Mouse (Mus musculus) NIH3T3 (cell line): ENCODE results near the gene Lamtor2.
"Not testable (repeated sequence)": the region's sequence is repeated elsewhere in the genome, so short reads cannot be mapped to it uniquely, and the experiment has no call there.

Experiments used
- DNase-seq: peaks from one replicate; pipeline ENCODE4 v3.0.0-alpha.2; 2012; ENCODE audit warnings: low read depth

Gene Lamtor2

DNA sequence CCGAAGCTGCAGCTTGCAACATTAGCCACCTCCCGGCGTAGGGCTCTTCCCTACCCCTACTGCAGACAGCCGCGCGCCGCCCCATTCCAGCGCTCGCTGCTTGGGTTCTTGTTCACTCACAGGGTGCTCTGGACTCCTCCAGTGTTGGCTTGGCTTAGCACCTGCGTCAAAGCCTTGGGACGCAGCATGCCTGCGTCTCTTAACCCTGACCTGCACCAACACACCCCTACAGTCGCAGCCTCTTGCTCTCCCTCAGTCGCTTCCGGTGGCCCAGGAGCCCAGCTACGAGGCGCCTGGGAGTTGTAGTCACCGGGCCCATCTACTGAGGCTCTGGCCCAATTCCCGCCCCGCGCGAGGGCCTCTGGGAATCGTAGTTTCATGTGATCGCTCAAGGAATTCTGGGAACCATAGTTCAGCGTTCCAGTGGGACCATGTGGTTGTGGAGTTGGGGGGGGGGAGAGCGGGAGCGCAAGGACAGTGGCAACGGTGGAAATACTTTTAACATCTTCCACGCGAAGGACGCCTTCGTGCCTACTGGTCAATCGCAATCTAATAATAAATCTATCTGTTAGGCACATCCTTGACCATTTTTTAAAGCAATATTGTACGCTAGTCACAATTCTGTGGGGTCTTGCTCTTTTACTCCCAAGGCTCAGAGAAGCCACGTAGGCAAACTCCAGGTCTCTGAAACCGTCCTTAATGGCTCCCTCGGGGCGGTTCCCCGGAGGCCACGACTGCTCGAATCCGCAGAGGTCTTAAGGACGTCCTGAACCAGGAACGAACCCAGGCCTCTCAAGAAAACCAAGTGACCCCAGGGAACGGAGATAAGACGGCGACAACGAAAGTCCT is at the start of gene Lamtor2:
Gene Lamtor2 (minus strand): TSS at position 399 of the 849 bp plus-strand sequence.
- DNase-seq = peak; percentile 99

DNA sequence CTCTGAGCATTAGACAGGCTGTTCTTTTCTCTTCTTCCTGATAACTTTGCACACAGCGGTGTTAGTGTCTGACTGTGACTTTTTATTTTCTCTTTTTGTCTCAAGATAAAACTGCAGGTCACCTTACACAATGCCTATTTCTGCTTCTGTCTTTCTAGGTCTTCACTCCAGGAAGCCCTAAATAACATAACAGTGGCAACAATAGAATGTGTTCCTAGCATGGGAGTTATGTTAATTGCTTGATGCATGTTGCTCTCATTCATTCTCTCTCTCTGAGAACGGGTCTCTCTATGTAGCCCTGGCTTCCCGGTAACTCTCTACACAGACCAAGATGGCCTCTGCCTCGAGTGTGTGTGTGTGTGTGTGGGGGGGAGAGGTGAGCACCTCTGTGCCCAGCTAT is 49.6 kb upstream of the Lamtor2 start:
- no peak for DNase-seq

DNA sequence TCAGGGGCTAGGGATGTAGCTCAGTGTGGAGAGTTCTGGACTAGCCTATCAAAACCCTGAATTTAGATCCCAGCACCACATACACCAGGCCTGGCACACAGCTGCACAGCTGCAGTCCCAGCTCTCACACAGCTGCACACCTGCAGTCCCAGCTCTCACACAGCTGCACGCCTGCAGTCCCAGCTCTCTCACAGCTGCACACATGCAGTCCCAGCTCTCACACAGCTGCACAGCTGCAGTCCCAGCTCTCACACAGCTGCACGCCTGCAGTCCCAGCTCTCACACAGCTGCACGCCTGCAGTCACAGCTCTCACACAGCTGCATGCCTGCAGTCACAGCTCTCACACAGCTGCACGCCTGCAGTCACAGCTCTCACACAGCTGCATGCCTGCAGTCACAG is 43.7 kb upstream of the Lamtor2 start:
- not testable (repeated sequence) for DNase-seq

DNA sequence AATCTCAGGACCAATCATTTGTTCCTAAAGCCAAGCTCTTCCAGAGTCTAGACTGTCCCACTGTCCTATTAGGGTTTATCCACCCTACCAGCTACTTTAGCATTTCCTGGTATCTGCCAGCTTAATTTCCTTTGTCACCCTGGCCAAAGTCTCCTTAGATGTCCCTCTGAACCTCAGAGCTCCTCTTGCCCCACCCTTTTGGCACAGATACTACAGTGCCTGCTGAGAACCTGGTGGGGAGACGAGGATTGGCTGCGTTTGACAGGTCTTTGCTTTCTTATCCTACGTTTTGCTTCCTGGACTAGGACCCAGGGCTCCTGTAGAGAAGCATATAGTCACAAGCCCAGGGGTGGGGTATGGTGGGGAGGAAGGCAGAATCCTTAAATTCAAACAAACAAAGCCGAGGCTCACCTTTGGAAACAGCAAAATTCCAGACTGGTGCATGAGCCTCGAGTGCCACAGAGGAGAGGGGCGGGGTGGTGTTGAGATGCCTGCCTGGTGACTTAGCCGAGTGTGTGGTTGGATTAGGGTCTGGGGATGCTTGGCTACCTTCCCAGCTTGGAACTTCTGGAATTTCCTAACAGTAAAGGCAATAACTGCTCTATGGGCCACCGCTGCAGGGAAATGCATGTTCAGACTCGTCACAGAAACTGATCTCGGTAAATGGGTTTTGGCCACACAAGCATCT is 41.2 kb upstream of the Lamtor2 start:
- DNase-seq = peak; percentile 86

DNA sequence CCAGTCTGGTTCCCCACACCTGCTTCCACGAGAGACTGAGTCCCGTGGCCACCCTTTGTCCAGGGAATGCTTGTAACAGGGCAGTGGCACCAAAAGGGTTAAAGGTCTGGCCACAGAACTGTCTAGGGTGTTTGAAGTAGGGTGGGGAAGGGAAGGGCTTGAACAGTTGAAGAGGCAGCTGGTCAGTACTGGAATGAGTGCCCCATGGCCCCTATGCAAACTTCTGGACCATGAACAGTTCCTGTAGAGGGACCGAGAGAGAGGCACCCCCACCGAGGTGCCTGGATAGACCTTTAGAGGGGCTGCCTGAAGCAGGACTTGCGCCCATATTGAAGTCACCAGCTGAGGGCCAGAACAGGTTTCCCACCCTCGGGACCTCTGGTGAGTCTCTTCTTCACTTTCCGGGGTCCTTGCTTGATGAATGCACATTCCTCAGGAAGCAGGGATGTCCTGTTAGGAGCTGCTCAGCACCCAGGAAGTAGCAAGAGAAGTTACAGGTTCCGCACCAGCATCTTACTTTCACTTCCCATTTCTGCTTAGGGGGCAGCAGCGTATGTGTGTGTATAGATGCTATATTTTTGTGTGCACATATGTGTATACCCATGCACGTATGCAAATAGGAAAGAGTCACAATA is 40.2 kb upstream of the Lamtor2 start:
- no peak for DNase-seq

DNA sequence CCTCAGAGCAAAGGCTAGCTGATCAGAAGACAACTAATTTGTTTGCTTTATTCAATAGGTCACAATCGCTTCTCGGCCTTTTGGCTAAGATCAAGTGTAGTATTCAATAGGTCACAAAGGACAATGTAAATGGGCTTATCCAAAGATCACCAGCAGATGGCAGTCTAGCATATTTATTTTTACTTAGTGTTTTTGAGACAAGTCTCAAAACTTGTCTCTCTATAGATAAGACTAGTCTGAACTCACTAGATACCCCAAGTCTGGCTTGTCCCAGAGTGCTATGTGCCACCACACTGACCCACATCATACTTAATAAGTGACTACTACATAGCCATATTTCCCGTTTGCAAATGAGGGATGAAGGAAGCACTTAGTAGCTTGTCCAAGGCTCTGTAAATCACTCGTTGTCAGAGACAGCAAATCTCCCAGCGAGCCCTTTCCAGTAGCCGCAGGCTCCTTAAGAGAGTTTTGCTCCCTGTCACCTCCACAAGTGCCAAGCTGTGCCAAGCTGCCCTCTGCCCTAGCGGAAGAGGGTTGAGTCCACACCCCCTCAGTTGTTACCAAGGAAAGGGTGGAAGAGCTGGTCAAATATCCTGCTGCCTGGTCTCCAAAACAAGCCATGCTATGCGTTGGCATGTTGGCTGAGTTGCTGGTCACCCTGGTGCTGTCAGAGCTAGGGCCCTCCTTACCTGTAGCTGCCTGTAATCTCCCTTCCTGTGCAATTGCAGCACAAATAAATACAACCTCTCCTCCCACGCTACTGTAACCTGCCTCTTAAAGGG is 39.3 kb upstream of the Lamtor2 start:
- peak; percentile 84 for DNase-seq

DNA sequence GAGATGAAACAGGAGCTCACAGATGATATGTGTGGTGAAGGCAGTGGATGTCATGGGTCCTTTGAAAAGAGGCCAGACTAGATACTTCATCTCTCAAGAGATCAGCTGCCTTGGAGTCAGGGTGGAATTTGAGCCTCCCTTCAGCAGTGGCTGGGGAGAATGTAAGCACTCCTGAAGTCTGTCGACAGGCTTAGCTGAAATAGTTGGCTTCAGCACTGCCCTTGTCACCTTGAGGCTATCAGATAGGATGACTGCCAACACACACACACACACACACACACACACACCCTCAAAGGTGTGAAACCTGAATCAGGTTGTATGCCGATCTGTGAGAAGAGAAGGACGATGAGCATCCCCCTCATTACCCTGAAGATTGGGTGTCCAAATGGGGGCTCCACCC is 38.2 kb upstream of the Lamtor2 start:
- no peak for DNase-seq

DNA sequence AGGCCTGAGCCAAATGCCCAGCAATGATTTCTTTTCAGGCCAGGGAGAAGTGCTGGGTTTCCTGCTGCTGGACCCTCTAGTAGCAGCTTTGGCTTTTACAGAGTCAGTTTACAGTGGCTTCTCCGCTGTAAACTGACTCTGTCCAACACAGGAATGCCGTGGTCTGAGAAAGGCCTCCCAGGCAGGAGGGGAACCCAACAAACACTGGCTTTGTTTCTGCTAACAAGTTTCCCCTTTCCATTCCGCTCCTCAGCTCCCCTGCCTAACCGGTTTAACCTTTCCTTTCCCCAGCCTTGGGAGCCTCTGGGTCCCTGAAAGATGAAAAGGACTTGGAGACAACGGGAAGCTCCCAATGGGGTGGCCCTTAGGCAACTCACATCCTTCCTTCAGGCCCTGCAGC is 37.4 kb upstream of the Lamtor2 start:
- peak; percentile 36 for DNase-seq

DNA sequence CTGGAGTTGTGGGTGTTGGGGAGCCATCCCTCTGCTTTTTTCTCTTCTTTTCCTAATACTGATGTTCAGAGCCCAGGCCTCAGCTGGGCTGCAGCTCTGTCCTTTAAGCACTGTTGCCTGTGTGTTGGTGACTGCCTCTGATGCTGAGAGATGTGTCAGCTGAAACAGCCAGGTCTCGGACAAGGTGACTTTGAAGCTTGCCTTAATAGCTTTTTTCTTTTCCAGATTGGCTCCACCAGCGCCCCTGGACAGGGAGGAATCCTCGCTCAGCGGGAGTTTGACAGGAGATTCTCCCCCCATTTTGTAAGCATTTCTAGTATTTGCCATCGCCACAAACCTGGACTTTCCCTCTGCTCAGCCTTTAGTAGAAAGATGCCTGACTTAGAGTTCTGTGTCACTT is 33.8 kb upstream of the Lamtor2 start:
- DNase-seq = no peak

DNA sequence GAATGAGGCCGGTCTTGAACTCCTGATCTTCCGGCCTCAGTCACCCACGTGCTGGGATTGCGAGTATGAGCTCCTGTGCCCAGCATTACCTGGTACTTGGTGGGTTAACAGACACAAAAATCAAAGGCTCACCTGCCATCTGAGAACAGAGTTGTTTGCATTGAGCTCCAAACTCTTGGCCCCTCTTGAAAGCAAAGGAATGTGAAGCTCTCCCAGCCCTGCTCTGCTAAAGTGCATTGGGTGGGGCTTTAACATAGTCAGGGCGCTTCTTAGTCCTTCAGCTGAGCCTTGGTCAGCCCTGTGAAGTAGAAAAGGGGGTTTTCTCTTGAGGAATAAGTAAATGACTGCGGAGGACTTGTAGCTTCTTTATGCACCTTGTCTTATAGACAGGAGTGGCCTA is 32.9 kb upstream of the Lamtor2 start:
- no peak for DNase-seq

DNA sequence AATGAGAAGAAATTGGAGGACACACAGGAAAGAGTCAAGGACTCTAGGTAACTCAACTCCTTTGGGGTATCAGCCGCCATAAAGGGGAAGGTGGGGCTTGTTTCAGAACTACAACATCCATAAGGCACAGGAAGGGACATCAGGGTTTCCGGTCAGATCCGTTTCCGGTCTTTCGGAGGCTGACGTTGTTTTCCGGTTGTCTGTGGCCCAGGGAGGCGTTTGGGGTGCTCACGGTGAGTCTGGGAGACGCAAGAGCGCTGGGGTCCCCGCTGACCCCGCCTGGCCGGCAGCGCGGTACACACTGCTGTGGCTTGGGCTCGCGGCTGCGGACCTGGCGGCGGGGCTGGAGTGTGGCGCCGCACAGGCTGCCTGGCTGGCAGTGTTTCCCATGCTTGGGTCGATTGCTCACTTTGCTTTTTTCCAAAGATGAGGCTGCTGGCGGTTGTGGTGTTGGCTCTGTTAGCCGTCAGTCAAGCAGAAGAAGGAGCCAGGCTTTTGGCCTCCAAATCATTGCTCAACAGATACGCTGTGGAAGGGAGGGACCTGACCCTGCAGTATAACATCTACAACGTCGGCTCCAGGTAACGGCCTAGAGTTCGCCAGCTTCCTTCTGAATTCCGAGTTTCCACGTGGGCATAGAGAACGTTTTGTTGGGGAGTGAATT is 26.7 kb upstream of the Lamtor2 start:
- DNase-seq = peak; percentile 87

DNA sequence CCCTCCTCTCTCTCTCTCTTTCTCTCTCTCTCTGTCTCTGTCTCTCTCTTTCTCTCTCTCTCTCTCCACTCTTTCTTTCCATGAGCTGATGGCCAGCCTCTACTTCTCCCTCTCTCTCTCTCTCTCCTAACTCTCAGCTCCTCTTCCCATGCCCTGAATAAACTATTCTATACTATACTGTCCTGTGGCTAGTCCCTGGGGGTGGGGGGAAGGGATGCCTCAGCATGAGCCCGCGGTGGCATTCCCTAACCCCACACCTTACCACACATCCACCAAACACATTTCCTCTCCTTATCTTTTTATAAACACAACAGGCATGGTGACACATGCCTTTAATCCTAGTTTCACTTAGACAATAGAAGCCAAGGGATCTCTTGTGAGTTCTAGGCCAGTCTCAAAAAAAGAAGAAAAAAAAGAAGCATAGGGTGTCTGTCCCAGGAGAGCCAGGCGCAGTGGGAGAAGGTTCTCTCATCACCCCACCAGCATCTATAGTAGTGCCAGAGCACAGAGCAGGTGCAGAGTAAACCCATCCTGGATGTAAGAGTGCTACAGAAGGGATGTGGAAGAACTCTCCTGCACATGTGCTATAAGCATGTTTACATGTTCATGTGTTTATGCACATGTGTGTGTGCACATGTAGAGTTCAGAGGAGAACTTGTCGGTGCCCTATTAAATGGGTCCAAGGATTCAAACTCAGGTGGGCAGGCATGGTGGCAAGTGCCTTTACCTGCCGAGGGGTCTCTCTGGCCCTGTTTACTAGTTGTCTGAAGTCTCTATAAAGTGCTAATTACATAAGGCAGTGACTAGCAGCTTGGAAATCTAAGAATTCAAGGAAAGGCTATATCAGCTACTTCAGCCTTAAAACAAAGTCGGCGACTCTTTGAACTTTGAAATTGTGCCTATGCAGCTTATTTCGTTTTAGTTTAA is 25.9 kb upstream of the Lamtor2 start:
- DNase-seq = no peak

DNA sequence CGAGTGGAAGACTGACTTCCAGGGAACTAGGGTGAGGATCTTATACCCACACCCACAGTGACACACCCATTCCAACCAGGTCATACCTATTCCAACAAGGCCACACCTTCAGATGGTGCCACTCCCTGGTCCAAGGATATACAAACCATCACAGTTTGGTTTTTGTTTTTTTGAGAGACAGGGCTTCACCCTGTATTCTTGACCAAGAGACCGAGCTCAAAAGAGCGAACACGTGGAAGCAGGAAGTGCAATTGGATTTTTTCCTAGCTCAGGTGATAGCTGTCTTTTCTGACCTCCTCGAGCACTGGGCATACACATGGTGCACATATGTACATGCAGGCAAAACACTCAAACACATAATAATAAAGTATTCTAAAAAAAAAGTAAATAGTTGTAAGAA is 25.0 kb upstream of the Lamtor2 start:
- not testable (repeated sequence) for DNase-seq

DNA sequence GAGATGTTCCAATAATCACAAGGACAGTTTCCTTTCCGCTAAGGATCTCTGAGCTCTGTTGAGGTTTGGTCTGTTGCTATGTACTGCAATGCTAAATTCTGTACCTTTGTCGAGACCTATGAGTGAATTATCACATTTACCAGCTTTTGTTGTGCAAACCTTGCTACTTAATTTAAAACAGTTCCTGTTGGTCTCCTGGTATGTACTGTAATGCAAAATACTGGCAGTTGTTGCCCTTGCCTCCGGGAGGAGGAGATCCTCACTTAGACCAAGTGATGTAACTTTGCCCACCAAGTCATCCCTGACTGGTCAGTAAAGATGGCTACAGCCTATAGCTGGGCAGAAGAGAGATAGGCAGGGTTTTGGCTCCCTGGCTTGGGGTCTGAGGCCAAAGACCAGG is 22.7 kb upstream of the Lamtor2 start, which contains the start of gene Ssr2:
Gene Ssr2 (plus strand): TSS at position 337 of the 400 bp plus-strand sequence.
- no peak for DNase-seq

DNA sequence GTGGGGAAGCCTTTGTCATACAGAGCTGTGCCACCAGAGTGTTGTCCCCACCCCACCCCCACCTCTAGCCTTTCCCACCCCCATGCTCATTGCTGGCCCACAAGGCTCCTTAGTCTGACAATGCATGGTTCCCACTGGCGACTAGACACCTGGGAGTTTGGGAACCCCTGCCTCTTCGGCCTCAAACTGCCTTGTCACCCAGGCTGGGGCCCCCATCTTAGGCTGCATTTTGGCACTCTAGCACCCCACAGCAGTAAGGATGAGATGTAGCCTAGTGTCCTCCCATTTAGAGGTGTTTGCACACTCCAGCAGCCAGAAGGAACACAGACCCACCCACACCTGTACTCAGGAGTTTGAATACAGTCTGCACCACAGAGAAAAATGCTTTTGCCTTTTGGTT is 20.9 kb upstream of the Lamtor2 start:
- DNase-seq = no peak

DNA sequence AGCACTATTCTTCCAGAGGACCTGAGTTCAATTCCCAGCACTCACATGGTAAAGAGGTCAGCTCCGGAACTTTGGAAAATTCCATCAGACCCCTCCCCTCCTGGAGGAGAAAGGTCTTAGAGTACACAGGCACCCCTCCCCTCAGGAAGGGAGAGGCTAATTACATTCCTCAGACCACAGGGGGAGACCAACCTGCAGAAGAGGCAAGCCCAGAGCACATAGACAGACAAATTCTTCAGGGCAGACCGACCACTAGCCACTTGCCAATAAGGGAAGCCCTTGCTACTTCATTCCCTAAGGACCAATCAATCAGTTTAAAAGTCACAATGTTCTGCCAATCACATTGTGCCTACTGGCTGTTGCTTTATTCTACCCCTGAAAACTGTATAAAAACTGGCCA is 20.0 kb upstream of the Lamtor2 start:
- no peak for DNase-seq

DNA sequence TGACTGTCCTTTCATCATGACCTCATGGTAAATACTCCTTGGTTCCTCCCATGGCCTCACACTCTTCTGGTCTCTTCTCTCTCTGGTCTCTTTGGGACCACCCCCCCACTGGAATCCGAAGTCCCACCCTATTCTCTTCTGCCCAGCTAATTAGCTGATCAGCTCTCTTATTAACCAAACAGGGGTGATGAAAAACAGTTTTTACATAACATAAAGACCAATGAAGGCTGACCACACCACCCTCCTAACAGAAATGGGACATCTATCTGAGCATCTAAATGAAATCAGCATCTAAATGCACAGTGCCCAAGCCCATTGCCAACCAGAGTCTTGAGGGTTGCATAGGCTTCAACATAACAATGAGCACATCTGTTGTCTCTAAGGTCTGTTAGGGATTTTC is 19.0 kb upstream of the Lamtor2 start:
- DNase-seq = no peak

DNA sequence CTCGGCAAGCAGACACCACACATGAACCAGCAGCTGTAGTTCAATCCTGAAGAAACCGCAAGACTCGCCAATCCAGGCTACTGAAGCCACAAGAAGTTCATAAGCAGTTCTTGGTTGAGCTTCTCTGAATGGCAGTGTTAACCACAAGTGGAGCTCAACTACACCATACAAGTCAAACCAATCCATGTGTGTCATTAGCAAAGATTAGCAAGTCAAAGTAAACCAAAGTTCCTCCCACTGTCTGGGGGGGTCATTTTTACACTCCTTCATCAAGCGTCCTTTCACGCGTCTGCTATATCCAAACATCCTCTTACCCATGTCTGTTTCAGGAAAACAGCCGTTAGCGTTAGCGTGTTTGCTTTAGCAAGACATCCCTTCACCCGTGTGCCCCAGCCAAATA is 17.5 kb upstream of the Lamtor2 start:
- no peak for DNase-seq

DNA sequence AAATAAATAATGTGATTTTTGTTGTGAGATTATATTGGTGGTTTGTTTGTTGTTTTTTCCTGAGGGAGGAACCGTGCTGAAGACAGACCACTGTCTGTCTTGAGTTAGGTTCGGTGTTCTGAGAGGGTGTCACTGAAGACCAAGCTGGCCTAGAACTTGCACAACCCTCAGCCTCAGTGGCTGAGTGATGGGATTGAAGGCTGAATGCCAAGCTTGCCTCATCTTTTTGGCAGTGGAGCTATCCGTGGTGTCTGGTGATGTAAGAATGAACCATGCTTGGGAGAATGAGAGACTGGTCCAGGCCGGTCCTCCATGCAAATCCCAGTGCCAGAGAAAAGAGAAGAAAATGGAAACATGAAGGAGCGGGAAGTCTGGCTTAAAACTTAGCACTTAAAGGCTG is 16.8 kb upstream of the Lamtor2 start:
- DNase-seq = peak; percentile 56

DNA sequence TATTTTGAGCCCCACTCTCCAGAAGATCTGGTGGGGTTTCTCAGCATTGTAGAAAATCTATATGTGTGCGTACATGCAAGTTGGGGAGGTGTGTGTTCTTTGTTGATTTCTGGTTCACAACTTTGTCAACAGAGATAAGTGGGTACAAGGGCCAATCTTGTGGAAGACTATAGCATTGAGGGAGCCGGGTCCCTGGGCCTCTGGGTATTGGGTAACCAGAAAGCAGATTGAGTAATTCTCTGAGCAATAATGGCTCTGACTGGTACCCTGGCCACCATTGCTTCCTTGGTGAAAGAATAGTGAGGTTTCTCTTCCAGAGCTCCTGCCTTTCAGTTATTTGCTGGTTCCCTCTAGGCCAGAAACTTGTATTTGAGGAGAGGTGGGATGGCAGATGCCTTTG is 16.2 kb upstream of the Lamtor2 start:
- DNase-seq = no peak

DNA sequence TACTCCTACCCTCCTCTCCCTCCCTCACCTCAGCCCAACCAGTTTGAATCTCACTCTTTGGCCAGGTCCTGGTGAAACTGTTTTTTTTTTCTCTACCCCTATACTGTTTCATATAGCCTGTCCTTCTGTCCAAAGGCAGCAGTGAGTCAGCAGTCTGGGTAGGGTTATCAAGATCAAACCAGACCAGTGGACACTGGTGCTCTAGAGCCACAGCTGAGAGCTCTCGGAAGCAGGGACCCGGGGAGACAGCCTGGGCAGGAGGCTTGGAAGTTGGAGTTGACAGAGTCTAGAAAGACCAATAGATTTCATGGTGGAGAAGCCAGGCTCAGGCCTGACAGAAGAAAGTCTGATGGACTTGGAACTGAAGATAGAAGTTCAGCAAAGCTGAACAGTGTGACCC is 15.7 kb upstream of the Lamtor2 start:
- DNase-seq = no peak
